ENCODE assay signal across 18 mouse cellular contexts in the genomic region with DNA sequence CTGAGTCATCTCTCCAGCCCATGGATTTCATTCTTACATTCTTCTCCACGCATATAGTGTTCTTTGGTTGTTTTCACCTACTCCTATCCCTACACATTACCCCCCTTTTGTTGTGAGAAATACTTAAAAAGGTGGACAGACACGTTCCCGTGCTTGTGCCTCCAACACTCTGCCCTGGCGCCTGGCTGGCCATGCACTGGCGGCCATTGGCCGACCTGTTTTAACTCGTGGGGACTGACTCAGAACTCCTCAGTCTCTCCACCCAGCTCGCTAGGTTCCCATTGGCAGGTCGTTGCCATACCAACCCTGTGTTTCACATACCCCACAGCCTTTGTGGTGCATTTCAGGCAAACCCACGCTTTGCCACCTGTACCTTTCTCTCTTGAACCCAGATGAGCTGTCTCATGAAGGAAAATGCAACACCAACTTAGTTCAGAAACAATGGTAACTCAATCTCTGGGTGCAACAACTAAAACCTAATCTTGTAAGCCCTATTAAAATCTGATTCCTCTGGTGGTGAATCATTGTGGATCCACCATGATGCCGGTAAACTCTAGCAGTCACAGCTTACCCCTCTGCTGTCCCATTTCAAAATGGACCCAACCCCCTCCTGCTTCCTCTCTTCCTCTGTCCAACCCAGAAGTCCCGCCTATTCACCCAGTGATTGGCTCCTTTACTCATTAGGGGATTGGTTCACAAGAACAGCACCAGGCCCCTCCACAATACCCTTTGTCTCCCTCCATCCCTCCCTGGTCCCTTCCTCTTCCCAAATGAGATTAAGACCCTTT.
"Had no signal": no experiment of that assay in that cellular context is flagged by ENCODE, and none has a peak within 500 bp of the region (broad histone marks: within the 10 kb centered on the region; RNA-seq: fewer than 3 reads in every experiment).

No protein-coding gene starts in this region.

- H3K4me2 ChIP-seq: limb, embryonic 12.5 days; liver, embryonic 13.5 days; lung, embryonic 15.5 days; neural tube, embryonic 13.5 days had no signal

- H3K4me1 ChIP-seq: limb, embryonic 12.5 days; lung, embryonic 15.5 days; megakaryocyte, embryonic 14.5 days had no signal

- H3K9me3 ChIP-seq: limb, embryonic 12.5 days; liver, embryonic 13.5 days; lung, embryonic 15.5 days; neural tube, embryonic 13.5 days had no signal

- DNase-seq: kidney, adult 2 months; kidney, postnatal 36 days; liver; liver, embryonic 13.5 days; liver, postnatal 0 days; lung, postnatal 14 days; midbrain, embryonic 14.5 days; retina, postnatal 1 day; right cerebral cortex, postnatal 4 days; spleen, adult 18-20 months; thymus, adult 2 months had no signal

- H3K36me3 ChIP-seq: lung, embryonic 15.5 days had no signal

- H3K27ac ChIP-seq: left cerebral cortex, adult 2 months; limb, embryonic 12.5 days; liver, embryonic 13.5 days; lung, embryonic 15.5 days; macrophage; neural tube, embryonic 13.5 days had no signal

- H3K9ac ChIP-seq: limb, embryonic 12.5 days; liver, embryonic 13.5 days; liver, postnatal 0 days; lung, embryonic 15.5 days; neural tube, embryonic 13.5 days had no signal

- H3K4me3 ChIP-seq: left cerebral cortex, adult 2 months; limb, embryonic 12.5 days; liver, embryonic 13.5 days; lung, embryonic 15.5 days; megakaryocyte, embryonic 14.5 days; neural tube, embryonic 13.5 days had no signal

- H3K27me3 ChIP-seq: limb, embryonic 12.5 days; liver, embryonic 13.5 days; lung, embryonic 15.5 days; megakaryocyte, embryonic 14.5 days; neural tube, embryonic 13.5 days had no signal

- ATAC-seq: intestine, embryonic 16.5 days; liver, postnatal 0 days had no signal
